Mouse (Mus musculus) ES-E14 (cell line): Measurements from ENCODE around the gene Lmod2.

ENCODE experiments used
- CHD2 ChIP-seq: IDR thresholded peaks from 2 replicates; pipeline ENCODE4 v1.6.1; 2014; ENCODE audit warnings: mild to moderate bottlenecking, low read depth, low read length, inconsistent platforms
- HCFC1 ChIP-seq: IDR thresholded peaks from 2 replicates; pipeline ENCODE4 v1.6.1; 2012; ENCODE audit warnings: low read length, inconsistent platforms, borderline replicate concordance; ENCODE audit not compliant: insufficient read depth
- ZC3H11A ChIP-seq: IDR thresholded peaks from 2 replicates; pipeline ENCODE4 v1.6.1; 2012; ENCODE audit warnings: low read depth, mild to moderate bottlenecking, inconsistent platforms, low read length, borderline replicate concordance

DNA sequence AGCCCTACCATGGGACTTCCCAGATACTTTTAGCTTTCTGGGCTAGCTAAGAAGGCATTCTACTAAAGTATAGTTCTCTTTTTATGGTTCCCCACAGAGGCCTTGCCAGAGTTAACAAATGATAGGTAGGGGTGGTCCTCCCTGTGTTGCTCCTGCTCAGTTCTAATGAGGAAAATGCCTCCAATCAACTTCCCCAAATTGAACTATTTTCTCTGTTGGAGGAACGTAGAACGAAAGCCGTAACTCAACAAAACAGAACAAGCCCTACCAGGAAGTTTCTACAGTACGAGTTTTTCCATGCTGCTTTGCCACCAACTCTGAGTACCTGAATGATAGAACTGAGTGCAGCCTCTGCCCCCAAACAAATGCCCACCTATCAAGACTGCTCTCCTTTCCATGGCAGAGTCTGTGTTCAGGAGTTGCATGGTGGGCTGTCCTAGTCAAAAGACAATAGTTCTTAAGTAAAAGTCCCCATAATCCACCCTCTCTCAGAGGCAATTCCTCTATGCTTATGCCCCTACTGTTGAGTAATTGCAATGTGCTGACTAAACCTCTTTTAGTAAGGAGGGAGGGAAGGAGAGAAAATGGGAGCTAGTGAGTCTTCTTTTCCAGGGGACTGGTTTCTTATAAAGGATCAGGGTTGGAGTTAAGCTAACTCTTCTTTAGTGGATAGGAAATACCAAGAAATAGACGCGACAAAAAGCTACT is 47.9 kb downstream of the Lmod2 start:
- no peak for TF ChIP-seq HCFC1
- TF ChIP-seq ZC3H11A, result no peak
- no peak for TF ChIP-seq CHD2
